Mouse (Mus musculus): ENCODE measurements around the gene Mcemp1. TPM values are rescaled to one million over a fixed set of nuclear protein-coding genes. Genes with fewer than 3 reads are reported as not detected.
A peak's percentile ranks its signal among the peaks of the same experiment; 100 is the strongest.

Gene Mcemp1
- polyA plus RNA-seq (2014; fragmentation: Nextera tagmentation; extraction: Ambion mirVana) = 0.45 and 0.78 TPM in 2 replicates

- no peaks in the 10 kb centered on the region for H3K36me3 ChIP-seq (ENCODE audit: control insufficient read depth, insufficient read depth, low read length)
- H3K27ac ChIP-seq (replicated peaks; ENCODE audit: low read depth, low read length) = no peak within 1 kb of the TSS
- H3K27me3 ChIP-seq (replicated peaks; ENCODE audit: control insufficient read depth, insufficient read depth, low read length) = no peaks in the 10 kb centered on the region
- no peaks in the 10 kb centered on the region for H3K4me1 ChIP-seq (ENCODE audit: control insufficient read depth, insufficient read depth, low read length)
- 54% methylated on average over 6 of the region's 6 CpGs for WGBS
- ATAC-seq (ENCODE audit: low read depth) (no peak), DNase-seq (ENCODE audit: low spot score) (no peak)
- H3K9me3 ChIP-seq (ENCODE audit: control insufficient read depth, low read length) = no peaks in the 10 kb centered on the region
- no peak within 1 kb of the TSS for H3K4me2 ChIP-seq (ENCODE audit: low read depth, low read length)
- H3K4me3 ChIP-seq (ENCODE audit: low read depth, low read length) = no peak within 1 kb of the TSS
- no peak within 1 kb of the TSS for H3K9ac ChIP-seq (ENCODE audit: low read depth, low read length)
Measured at GRCm38 (mm10) chr8:3665507-3665906, at the start of gene Mcemp1. Gene Mcemp1 (plus strand): TSS chr8:3665754.

- peak within 1 kb of the TSS; percentile 85 for H3K4me3 ChIP-seq (ENCODE audit: low read depth, low read length)
- H3K4me1 ChIP-seq (ENCODE audit: control insufficient read depth, insufficient read depth, low read length) = peaks cover 6% of the 10 kb centered on the region
- no peak within 1 kb of the TSS for H3K27ac ChIP-seq (replicated peaks; ENCODE audit: low read depth, low read length)
- peak within 1 kb of the TSS; percentile 78 for H3K4me2 ChIP-seq (ENCODE audit: low read depth, low read length)
- H3K9ac ChIP-seq (ENCODE audit: low read depth, low read length) = peak within 1 kb of the TSS; percentile 83
- H3K9me3 ChIP-seq (ENCODE audit: control insufficient read depth, low read length) = no peaks in the 10 kb centered on the region
- ATAC-seq (ENCODE audit: low read depth) (peak; percentile 98), DNase-seq (ENCODE audit: low spot score) (peak; percentile 99)
- no peaks in the 10 kb centered on the region for H3K27me3 ChIP-seq (replicated peaks; ENCODE audit: control insufficient read depth, insufficient read depth, low read length)
- WGBS = under 1% methylated on average over 37 of the region's 37 CpGs
- peaks cover 19% of the 10 kb centered on the region for H3K36me3 ChIP-seq (ENCODE audit: control insufficient read depth, insufficient read depth, low read length)
Measured at GRCm38 (mm10) chr8:3621199-3621970, 44.2 kb upstream of the Mcemp1 start, which contains the start of the genes Xab2 and Pet100. Gene Xab2 (minus strand): TSS chr8:3621316. Gene Pet100 (plus strand): TSS chr8:3621548.

DNA sequence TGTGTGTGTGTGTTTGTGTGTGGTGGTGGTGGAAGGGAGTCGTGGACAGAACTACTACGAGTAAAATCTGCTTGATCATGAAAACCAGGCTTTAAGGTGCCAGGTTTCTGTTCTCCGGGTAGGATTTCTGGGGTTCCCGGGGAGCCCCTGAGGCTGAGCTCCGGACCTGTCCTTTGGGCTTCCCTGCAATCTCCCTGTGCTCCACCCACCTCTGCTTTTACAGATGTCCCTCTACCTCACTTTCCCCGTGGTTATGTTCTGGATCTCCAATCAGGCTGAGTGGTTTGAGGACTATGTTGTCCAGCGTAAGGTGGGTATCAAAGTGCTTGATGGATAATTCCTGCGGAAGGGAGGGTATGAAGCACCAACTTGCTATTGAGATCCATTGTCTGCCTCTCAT, 43.4 kb upstream of the Mcemp1 start:
- ATAC-seq (ENCODE audit: low read depth) = no peak
- no peak overlapping the region for H3K27ac ChIP-seq (replicated peaks; ENCODE audit: low read depth, low read length)
- peaks cover 13% of the 10 kb centered on the region for H3K36me3 ChIP-seq (ENCODE audit: control insufficient read depth, insufficient read depth, low read length)
- WGBS = 70% methylated on average over 8 of the region's 8 CpGs
- no peaks in the 10 kb centered on the region for H3K9me3 ChIP-seq (ENCODE audit: control insufficient read depth, low read length)
- H3K4me2 ChIP-seq (ENCODE audit: low read depth, low read length) = peak overlapping the region; percentile 78
- H3K9ac ChIP-seq (ENCODE audit: low read depth, low read length) = peak overlapping the region; percentile 75
- H3K4me3 ChIP-seq (ENCODE audit: low read depth, low read length) = peak overlapping the region; percentile 85
- DNase-seq (ENCODE audit: low spot score) = no peak
- peaks cover 6% of the 10 kb centered on the region for H3K4me1 ChIP-seq (ENCODE audit: control insufficient read depth, insufficient read depth, low read length)
- H3K27me3 ChIP-seq (replicated peaks; ENCODE audit: control insufficient read depth, insufficient read depth, low read length) = no peaks in the 10 kb centered on the region

DNA sequence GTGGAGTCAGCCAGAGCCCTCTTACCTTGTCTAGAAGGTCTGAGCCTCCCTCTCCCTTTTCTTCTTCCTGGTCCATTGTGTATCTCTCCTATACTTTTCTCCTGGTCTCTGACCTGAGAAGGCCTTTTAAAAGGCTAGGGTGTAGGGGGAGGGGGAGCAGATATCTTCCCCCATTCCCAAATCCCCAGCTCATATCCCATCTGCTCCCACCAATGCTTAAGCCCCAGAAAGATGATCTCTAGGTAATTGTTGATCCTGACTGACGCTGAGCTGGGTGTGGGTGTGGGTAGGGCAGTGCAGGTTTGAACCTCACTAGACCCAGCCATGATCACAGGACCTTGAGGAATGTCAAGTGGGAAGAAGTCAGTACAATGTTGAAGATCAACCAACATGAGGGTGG, 40.1 kb upstream of the Mcemp1 start, which contains the start of gene Pcp2:
Pcp2 (minus strand) TSS at position 101 of the 400 bp plus-strand sequence.
- Histone ChIP-seq H3K9ac (ENCODE audit: low read depth, low read length) (no peak within 1 kb of the TSS; the same call in 1 of the 2 replicates), H3K27me3 (replicated peaks; ENCODE audit: control insufficient read depth, insufficient read depth, low read length) (no peaks in the 10 kb centered on the region; the same call in 1 of the 2 replicates), H3K27ac (replicated peaks; ENCODE audit: low read depth, low read length) (no peak within 1 kb of the TSS), H3K4me2 (ENCODE audit: low read depth, low read length) (no peak within 1 kb of the TSS), H3K4me3 (ENCODE audit: low read depth, low read length) (no peak within 1 kb of the TSS), H3K4me1 (ENCODE audit: control insufficient read depth, insufficient read depth, low read length) (peaks cover 6% of the 10 kb centered on the region), H3K9me3 (ENCODE audit: control insufficient read depth, low read length) (no peaks in the 10 kb centered on the region), H3K36me3 (ENCODE audit: control insufficient read depth, insufficient read depth, low read length) (no peaks in the 10 kb centered on the region)
- ATAC-seq (ENCODE audit: low read depth) = no peak
- DNase-seq (ENCODE audit: low spot score) = no peak
- 48% methylated on average over 1 of the region's 1 CpGs for WGBS

- no peaks in the 10 kb centered on the region for H3K36me3 ChIP-seq (ENCODE audit: control insufficient read depth, insufficient read depth, low read length)
Measured at GRCm38 (mm10) chr8:3626971-3627370, 38.6 kb upstream of the Mcemp1 start.

DNA sequence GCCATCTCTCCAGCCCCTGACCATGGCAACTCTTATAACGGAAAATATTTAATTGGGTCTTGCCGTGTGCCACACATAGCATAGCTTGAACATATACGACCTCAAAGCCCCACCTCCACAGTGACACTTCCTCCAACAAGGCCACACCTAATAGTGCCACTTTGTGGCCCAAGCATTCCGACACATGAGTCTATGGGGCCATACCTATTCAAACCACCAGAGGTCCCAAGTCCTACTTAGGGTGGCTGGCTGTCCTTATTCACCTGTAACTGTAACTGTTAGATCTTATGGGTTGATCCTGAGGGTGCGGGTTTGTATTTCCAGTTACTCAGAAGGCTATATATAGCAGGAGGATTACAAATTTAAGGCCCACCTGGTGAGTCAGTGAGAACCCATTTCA, 37.5 kb upstream of the Mcemp1 start:
- no peak for ATAC-seq (ENCODE audit: low read depth)
- Histone ChIP-seq H3K27me3 (replicated peaks; ENCODE audit: control insufficient read depth, insufficient read depth, low read length) (no peaks in the 10 kb centered on the region; the same call in 1 of the 2 replicates), H3K4me3 (ENCODE audit: low read depth, low read length) (no peak overlapping the region), H3K9ac (ENCODE audit: low read depth, low read length) (no peak overlapping the region), H3K36me3 (ENCODE audit: control insufficient read depth, insufficient read depth, low read length) (no peaks in the 10 kb centered on the region), H3K4me2 (ENCODE audit: low read depth, low read length) (no peak overlapping the region), H3K4me1 (ENCODE audit: control insufficient read depth, insufficient read depth, low read length) (peaks cover 8% of the 10 kb centered on the region; the same call in 1 of the 2 replicates), H3K9me3 (ENCODE audit: control insufficient read depth, low read length) (no peaks in the 10 kb centered on the region), H3K27ac (replicated peaks; ENCODE audit: low read depth, low read length) (no peak overlapping the region)
- peak; percentile 22 for DNase-seq (ENCODE audit: low spot score)
- 30% methylated on average over 5 of the region's 5 CpGs for WGBS

More at GRCm38 (mm10) chr8:3626971-3627370, 38.6 kb upstream of the Mcemp1 start:
- Histone ChIP-seq H3K4me3 (ENCODE audit: low read depth, low read length) (no peak overlapping the region), H3K9ac (ENCODE audit: low read depth, low read length) (no peak overlapping the region), H3K27ac (replicated peaks; ENCODE audit: low read depth, low read length) (no peak overlapping the region), H3K4me1 (ENCODE audit: control insufficient read depth, insufficient read depth, low read length) (peaks cover 12% of the 10 kb centered on the region), H3K27me3 (replicated peaks; ENCODE audit: control insufficient read depth, insufficient read depth, low read length) (no peaks in the 10 kb centered on the region; the same call in 1 of the 2 replicates), H3K4me2 (ENCODE audit: low read depth, low read length) (no peak overlapping the region), H3K9me3 (ENCODE audit: control insufficient read depth, low read length) (no peaks in the 10 kb centered on the region)
- ATAC-seq (ENCODE audit: low read depth) = no peak
- 58% methylated on average over 5 of the region's 5 CpGs for WGBS
- DNase-seq (ENCODE audit: low spot score) = no peak

GRCm38 (mm10) chr8:3630647-3631477, 34.7 kb upstream of the Mcemp1 start, which contains the start of gene Stxbp2:
Gene Stxbp2 (plus strand): TSS chr8:3630955.
- Histone ChIP-seq H3K36me3 (ENCODE audit: control insufficient read depth, insufficient read depth, low read length) (no peaks in the 10 kb centered on the region), H3K4me2 (ENCODE audit: low read depth, low read length) (peak within 1 kb of the TSS; percentile 72), H3K9me3 (ENCODE audit: control insufficient read depth, low read length) (no peaks in the 10 kb centered on the region), H3K4me1 (ENCODE audit: control insufficient read depth, insufficient read depth, low read length) (peaks cover 8% of the 10 kb centered on the region; the same call in 1 of the 2 replicates), H3K9ac (ENCODE audit: low read depth, low read length) (peak within 1 kb of the TSS; percentile 61), H3K27ac (replicated peaks; ENCODE audit: low read depth, low read length) (no peak within 1 kb of the TSS), H3K4me3 (ENCODE audit: low read depth, low read length) (peak within 1 kb of the TSS; percentile 48), H3K27me3 (replicated peaks; ENCODE audit: control insufficient read depth, insufficient read depth, low read length) (no peaks in the 10 kb centered on the region; the same call in 1 of the 2 replicates)
- 5% methylated on average over 40 of the region's 47 CpGs for WGBS
- DNase-seq (ENCODE audit: low spot score) (peak; percentile 78), ATAC-seq (ENCODE audit: low read depth) (peak; percentile 88)

GRCm38 (mm10) chr8:3631478-3631875, 34.1 kb upstream of the Mcemp1 start:
- DNase-seq (ENCODE audit: low spot score) = no peak
- peak overlapping the region; percentile 72 for H3K4me2 ChIP-seq (ENCODE audit: low read depth, low read length)
- H3K27ac ChIP-seq (replicated peaks; ENCODE audit: low read depth, low read length) = no peak overlapping the region
- no peaks in the 10 kb centered on the region for H3K36me3 ChIP-seq (ENCODE audit: control insufficient read depth, insufficient read depth, low read length)
- H3K27me3 ChIP-seq (replicated peaks; ENCODE audit: control insufficient read depth, insufficient read depth, low read length) = no peaks in the 10 kb centered on the region; the same call in 1 of the 2 replicates
- peaks cover 8% of the 10 kb centered on the region; the same call in 1 of the 2 replicates for H3K4me1 ChIP-seq (ENCODE audit: control insufficient read depth, insufficient read depth, low read length)
- 20% methylated on average over 7 of the region's 8 CpGs for WGBS
- no peaks in the 10 kb centered on the region for H3K9me3 ChIP-seq (ENCODE audit: control insufficient read depth, low read length)
- H3K4me3 ChIP-seq (ENCODE audit: low read depth, low read length) = peak overlapping the region; percentile 48
- peak overlapping the region; percentile 61 for H3K9ac ChIP-seq (ENCODE audit: low read depth, low read length)
- ATAC-seq (ENCODE audit: low read depth) = no peak

Data from embryonic facial prominence, embryonic 14.5 days (tissue).